Mouse (Mus musculus) CD8-positive naive resting alpha-beta T cell, adult 2 months (primary cell): ENCODE data around the gene Pgap1.

ENCODE experiments used
- DNase-seq, 2 experiments: peaks; one replicate each; pipeline ENCODE4 v3.0.0; 2022; ENCODE audit warnings: low read depth in 2 of 2, low spot score in 2 of 2

The Pgap1 gene

GRCm38 (mm10) chr1:54523717-54524116 is 33.8 kb downstream of the Pgap1 start:
- DNase-seq: no peak

- no peak for DNase-seq
These were observed 37.4 kb downstream of the Pgap1 start for GRCm38 (mm10) chr1:54520062-54520577.

GRCm38 (mm10) chr1:54513836-54514235 is 43.6 kb downstream of the Pgap1 start:
- DNase-seq: peak; percentile 15 to 47

GRCm38 (mm10) chr1:54498496-54498895 is 59.0 kb downstream of the Pgap1 start:
- no peak for DNase-seq

- DNase-seq: no peak
These were observed 61.2 kb downstream of the Pgap1 start for GRCm38 (mm10) chr1:54496254-54496653.

- DNase-seq: peak; percentile 52 to 60
These were observed 64.0 kb downstream of the Pgap1 start for GRCm38 (mm10) chr1:54493496-54493895.

- peak; percentile 74 to 88 for DNase-seq
These were observed 65.0 kb downstream of the Pgap1 start for GRCm38 (mm10) chr1:54492435-54492841.

- no peak for DNase-seq
These were observed 72.6 kb downstream of the Pgap1 start for GRCm38 (mm10) chr1:54484744-54485420.

- no peak for DNase-seq
These were observed 77.0 kb downstream of the Pgap1 start for GRCm38 (mm10) chr1:54480491-54480890.

- no peak for DNase-seq
These were observed 88.8 kb downstream of the Pgap1 start for GRCm38 (mm10) chr1:54468662-54469061.

- no peak for DNase-seq
These were observed 90.1 kb downstream of the Pgap1 start for GRCm38 (mm10) chr1:54467366-54467765.

- DNase-seq: no peak
These were observed 105.4 kb downstream of the Pgap1 start for GRCm38 (mm10) chr1:54452116-54452515.

GRCm38 (mm10) chr1:54448833-54449232 is 108.7 kb downstream of the Pgap1 start:
- no peak for DNase-seq

- no peak for DNase-seq
These were observed 113.8 kb downstream of the Pgap1 start for GRCm38 (mm10) chr1:54443641-54444040.

GRCm38 (mm10) chr1:54439080-54439476 is 118.4 kb downstream of the Pgap1 start:
- DNase-seq: no peak

GRCm38 (mm10) chr1:54438340-54439079 is 119.0 kb downstream of the Pgap1 start, which contains the start of gene Gtf3c3:
Gene Gtf3c3 (minus strand): TSS chr1:54438971.
- DNase-seq: peak; percentile 67 to 70
